Mouse (Mus musculus) limb, embryonic 15.5 days (tissue): ENCODE data around the gene Slc35f6. TPM values are rescaled to one million over a fixed set of nuclear protein-coding genes. Genes with fewer than 3 reads are reported as not detected.

Experiments used
- ATAC-seq: fragments of 200-750 bp; cut with Nextera tagmentation; 2 replicates; pipeline ENCODE4 v1.8.0; 2017; ENCODE audit warnings: low read depth, moderate TSS enrichment; ENCODE audit not compliant: insufficient number of reproducible peaks, low FRiP score, low TSS enrichment
- H3K27ac ChIP-seq: fragments of 300-500 bp; sonication (generic); 2 replicates; pipeline ENCODE4 v1.5.1; 2015; ENCODE audit warnings: moderate library complexity, mild to moderate bottlenecking, inconsistent platforms
- H3K27me3 ChIP-seq: fragments of 300-500 bp; sonication (generic); 2 replicates; pipeline ENCODE4 v1.6.1; 2015; ENCODE audit warnings: inconsistent platforms
- H3K36me3 ChIP-seq: fragments of 300-500 bp; sonication (generic); 2 replicates; pipeline ENCODE4 v1.6.1; 2015; ENCODE audit warnings: inconsistent platforms
- H3K4me1 ChIP-seq: fragments of 300-500 bp; sonication (generic); 2 replicates; pipeline ENCODE4 v1.6.1; 2015; ENCODE audit warnings: inconsistent platforms
- H3K4me2 ChIP-seq: fragments of 300-500 bp; sonication (generic); 2 replicates; pipeline ENCODE4 v1.6.1; 2015; ENCODE audit warnings: mild to moderate bottlenecking, inconsistent platforms
- H3K4me3 ChIP-seq: fragments of 300-500 bp; sonication (generic); 2 replicates; pipeline ENCODE4 v1.5.1; 2015; ENCODE audit warnings: mild to moderate bottlenecking, inconsistent platforms
- H3K9ac ChIP-seq: fragments of 300-500 bp; sonication (generic); 2 replicates; pipeline ENCODE4 v1.6.1; 2015; ENCODE audit warnings: inconsistent platforms
- H3K9me3 ChIP-seq: fragments of 300-500 bp; sonication (generic); 2 replicates; pipeline ENCODE4 v1.6.1; 2016; ENCODE audit warnings: inconsistent platforms
- WGBS: fragments of 180-500 bp; shearing (Covaris S2); methylation state at CpG from one replicate; pipeline ENCODE4 v1.1.7; 2015; 5-methylcytosine and 5-hydroxymethylcytosine counted together
- polyA plus RNA-seq: library from polyadenylated mRNA; unstranded; fragments of >200 nt; fragmentation: Nextera tagmentation; extraction: Ambion mirVana; gene quantifications from 2 replicates; pipeline ENCODE4 v1.2.1, GENCODE M21; 2015

Slc35f6 gene
- polyA plus RNA-seq, 1 experiment from 2014 or later, result 28.5 TPM

DNA sequence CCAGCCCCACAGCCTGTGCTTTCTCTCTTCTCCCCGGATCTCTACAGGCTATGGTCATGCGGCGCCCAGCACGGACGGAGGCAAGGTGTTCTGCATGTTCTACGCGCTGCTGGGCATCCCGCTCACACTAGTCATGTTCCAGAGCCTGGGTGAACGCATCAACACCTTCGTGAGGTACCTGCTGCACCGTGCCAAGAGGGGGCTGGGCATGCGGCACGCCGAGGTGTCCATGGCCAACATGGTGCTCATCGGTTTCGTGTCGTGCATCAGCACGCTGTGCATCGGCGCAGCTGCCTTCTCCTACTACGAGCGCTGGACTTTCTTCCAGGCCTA is 25.9 kb upstream of the Slc35f6 start:
- H3K27me3 ChIP-seq, result peaks cover 46% of the 10 kb centered on the region
- no peaks in the 10 kb centered on the region for H3K36me3 ChIP-seq
- peak overlapping the region; percentile 43 for H3K4me3 ChIP-seq
- no peak for ATAC-seq
- no peaks in the 10 kb centered on the region for H3K9me3 ChIP-seq
- H3K27ac ChIP-seq, result no peak overlapping the region
- H3K9ac ChIP-seq, result no peak overlapping the region
- WGBS, result 49% methylated on average over 22 of the region's 22 CpGs
- peak overlapping the region; percentile 88 for H3K4me2 ChIP-seq
- peaks cover 19% of the 10 kb centered on the region for H3K4me1 ChIP-seq

DNA sequence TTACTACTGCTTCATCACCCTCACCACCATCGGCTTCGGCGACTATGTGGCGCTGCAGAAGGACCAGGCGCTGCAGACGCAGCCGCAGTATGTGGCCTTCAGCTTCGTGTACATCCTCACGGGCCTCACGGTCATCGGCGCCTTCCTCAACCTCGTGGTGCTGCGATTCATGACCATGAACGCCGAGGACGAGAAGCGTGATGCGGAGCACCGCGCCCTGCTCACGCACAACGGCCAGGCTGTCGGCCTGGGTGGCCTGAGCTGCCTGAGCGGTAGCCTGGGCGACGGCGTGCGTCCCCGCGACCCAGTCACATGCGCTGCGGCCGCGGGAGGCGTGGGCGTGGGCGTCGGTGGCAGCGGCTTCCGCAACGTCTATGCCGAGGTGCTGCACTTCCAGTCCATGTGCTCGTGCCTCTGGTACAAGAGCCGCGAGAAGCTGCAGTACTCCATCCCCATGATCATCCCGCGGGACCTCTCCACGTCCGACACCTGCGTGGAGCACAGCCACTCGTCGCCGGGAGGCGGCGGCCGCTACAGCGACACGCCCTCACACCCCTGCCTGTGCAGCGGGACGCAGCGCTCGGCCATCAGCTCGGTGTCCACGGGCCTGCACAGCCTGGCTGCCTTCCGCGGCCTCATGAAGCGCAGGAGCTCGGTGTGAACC is 25.4 kb upstream of the Slc35f6 start:
- 0 out of 2 replicates have a peak, but pooled peaks have one; percentile 2 for ATAC-seq
- Histone ChIP-seq H3K4me2 (peak overlapping the region; percentile 88), H3K27me3 (peaks cover 46% of the 10 kb centered on the region), H3K36me3 (no peaks in the 10 kb centered on the region), H3K27ac (no peak overlapping the region), H3K9ac (peak overlapping the region; percentile 31; the same call in 1 of the 2 replicates), H3K4me3 (peak overlapping the region; percentile 43), H3K9me3 (no peaks in the 10 kb centered on the region), H3K4me1 (peaks cover 19% of the 10 kb centered on the region)
- WGBS, result 4% methylated on average over 69 of the region's 69 CpGs

DNA sequence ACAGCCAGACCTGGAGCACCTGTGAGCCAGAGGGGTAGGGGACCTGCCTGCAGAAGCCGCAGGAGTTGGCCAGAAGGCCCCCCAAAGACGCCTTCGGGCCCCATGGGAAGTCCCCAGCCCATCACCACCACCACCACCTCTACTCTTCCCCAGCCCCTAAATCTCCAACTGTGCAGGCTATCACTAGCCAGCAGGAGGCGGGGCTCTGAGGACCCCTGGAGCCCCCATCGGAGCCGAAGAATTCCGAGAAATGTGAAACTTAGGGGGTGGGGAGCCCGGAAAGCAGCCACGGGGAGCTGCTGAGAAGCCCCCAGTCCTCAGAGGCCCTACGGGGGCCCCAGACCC is 24.9 kb upstream of the Slc35f6 start:
- WGBS, result 3% methylated on average over 10 of the region's 10 CpGs
- 0 out of 2 replicates have a peak, but pooled peaks have one; percentile 7 for ATAC-seq
- Histone ChIP-seq H3K9ac (peak overlapping the region; percentile 31; the same call in 1 of the 2 replicates), H3K27ac (no peak overlapping the region), H3K4me3 (peak overlapping the region; percentile 43), H3K4me2 (peak overlapping the region; percentile 88), H3K27me3 (peaks cover 44% of the 10 kb centered on the region), H3K36me3 (no peaks in the 10 kb centered on the region), H3K9me3 (no peaks in the 10 kb centered on the region), H3K4me1 (peaks cover 19% of the 10 kb centered on the region)

DNA sequence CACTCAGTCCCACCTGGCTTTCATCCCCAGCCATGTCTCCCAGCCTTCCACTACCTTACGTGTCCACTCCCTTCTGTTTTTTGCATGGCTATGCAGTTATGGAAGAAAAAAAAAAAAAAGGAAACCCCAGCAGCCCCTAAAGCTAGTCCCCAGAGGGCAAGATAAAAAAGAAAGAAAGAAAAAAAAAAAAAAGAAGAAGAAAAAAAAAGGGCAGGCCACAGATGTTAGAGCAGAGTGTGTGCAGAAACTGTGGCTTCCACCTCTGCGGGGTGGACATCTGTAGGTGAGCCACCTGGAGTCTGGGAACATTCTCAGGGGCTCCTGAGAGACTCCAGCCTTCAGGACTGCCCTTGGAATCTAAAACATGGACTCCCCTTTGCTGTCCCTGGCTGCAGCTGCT is 24.4 kb upstream of the Slc35f6 start:
- no peaks in the 10 kb centered on the region for H3K36me3 ChIP-seq
- H3K9me3 ChIP-seq, result no peaks in the 10 kb centered on the region
- H3K4me1 ChIP-seq, result peaks cover 15% of the 10 kb centered on the region
- WGBS, result 46% methylated on average over 2 of the region's 2 CpGs
- no peak overlapping the region for H3K9ac ChIP-seq
- H3K4me2 ChIP-seq, result peak overlapping the region; percentile 88; the same call in 1 of the 2 replicates
- H3K4me3 ChIP-seq, result peak overlapping the region; percentile 43; the same call in 1 of the 2 replicates
- H3K27ac ChIP-seq, result no peak overlapping the region
- no peak for ATAC-seq
- H3K27me3 ChIP-seq, result peaks cover 38% of the 10 kb centered on the region

DNA sequence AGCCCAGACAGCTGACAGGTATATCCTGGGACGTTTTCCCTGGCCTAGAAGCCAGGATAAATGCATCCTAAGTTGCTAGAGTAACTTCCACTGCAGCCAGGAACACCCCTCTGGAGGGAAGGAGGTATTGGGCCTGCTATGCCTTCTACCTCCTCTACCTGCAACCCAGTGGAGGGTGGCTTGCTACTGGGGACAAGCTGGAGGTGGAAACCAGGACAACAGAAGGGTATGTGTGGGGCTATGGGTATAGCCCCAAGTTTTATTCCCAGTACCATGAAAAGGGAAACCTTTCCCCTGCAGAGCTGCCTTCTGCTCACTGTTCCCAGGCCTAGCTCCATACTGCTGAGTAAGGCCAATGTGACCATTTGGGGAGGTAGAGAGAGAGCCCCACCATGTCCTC is 23.4 kb upstream of the Slc35f6 start:
- no peak overlapping the region for H3K4me3 ChIP-seq
- H3K27ac ChIP-seq, result no peak overlapping the region

DNA sequence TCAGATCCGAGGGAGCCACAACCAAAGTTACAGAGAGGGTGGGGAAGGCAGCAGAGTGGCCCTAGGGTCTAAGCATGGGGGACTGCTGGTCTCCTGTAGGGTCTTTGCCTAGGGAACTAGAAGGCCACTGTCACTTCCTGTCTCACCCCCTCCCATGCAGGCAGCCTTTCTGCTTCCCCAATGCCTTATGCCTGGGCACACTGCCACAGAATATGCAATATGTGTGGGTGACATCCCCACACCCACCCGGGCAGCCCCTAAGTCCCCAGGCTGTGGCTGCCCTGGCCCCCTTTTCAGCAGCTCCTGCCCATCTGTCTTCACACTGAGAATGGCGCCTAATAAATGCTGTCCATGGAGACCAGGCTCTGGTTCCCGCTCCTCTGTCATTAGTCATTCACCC is 22.8 kb upstream of the Slc35f6 start:
- WGBS, result 35% methylated on average over 4 of the region's 4 CpGs
- no peak for ATAC-seq
- no peaks in the 10 kb centered on the region for H3K9me3 ChIP-seq
- no peak overlapping the region for H3K4me2 ChIP-seq
- no peak overlapping the region for H3K27ac ChIP-seq
- H3K9ac ChIP-seq, result no peak overlapping the region
- H3K4me1 ChIP-seq, result peaks cover 15% of the 10 kb centered on the region
- no peaks in the 10 kb centered on the region for H3K36me3 ChIP-seq
- no peak overlapping the region for H3K4me3 ChIP-seq
- peaks cover 32% of the 10 kb centered on the region for H3K27me3 ChIP-seq

More for the DNA sequence above, 23.4 kb upstream of the Slc35f6 start:
- 39% methylated on average over 1 of the region's 1 CpGs for WGBS
- Histone ChIP-seq H3K9me3 (no peaks in the 10 kb centered on the region), H3K4me1 (peaks cover 15% of the 10 kb centered on the region), H3K9ac (no peak overlapping the region), H3K27me3 (peaks cover 34% of the 10 kb centered on the region), H3K36me3 (no peaks in the 10 kb centered on the region), H3K4me2 (no peak overlapping the region)
- no peak for ATAC-seq

DNA sequence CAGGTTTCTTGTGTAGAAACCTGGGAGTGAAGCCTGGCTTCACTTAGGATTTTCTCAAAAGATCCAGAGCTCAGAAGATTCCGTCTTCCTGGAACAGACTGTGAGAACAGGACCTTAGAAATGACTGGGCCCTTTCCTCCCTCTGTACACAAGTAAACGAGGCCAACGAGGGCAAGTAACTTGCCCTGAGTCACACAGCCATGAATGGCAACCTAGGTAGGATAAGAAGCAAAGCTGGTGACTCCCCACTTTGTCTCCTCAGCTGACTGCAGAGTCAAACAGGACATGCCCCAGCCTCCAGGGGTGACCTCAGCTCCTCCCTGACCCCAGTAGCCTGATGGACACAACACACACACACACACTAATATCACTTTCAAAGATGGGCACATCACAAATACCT is 22.4 kb upstream of the Slc35f6 start:
- Histone ChIP-seq H3K4me3 (no peak overlapping the region), H3K27me3 (peaks cover 31% of the 10 kb centered on the region), H3K4me2 (no peak overlapping the region), H3K36me3 (no peaks in the 10 kb centered on the region), H3K9ac (no peak overlapping the region), H3K27ac (no peak overlapping the region), H3K9me3 (no peaks in the 10 kb centered on the region), H3K4me1 (peaks cover 15% of the 10 kb centered on the region)
- 59% methylated on average over 3 of the region's 3 CpGs for WGBS
- no peak for ATAC-seq

DNA sequence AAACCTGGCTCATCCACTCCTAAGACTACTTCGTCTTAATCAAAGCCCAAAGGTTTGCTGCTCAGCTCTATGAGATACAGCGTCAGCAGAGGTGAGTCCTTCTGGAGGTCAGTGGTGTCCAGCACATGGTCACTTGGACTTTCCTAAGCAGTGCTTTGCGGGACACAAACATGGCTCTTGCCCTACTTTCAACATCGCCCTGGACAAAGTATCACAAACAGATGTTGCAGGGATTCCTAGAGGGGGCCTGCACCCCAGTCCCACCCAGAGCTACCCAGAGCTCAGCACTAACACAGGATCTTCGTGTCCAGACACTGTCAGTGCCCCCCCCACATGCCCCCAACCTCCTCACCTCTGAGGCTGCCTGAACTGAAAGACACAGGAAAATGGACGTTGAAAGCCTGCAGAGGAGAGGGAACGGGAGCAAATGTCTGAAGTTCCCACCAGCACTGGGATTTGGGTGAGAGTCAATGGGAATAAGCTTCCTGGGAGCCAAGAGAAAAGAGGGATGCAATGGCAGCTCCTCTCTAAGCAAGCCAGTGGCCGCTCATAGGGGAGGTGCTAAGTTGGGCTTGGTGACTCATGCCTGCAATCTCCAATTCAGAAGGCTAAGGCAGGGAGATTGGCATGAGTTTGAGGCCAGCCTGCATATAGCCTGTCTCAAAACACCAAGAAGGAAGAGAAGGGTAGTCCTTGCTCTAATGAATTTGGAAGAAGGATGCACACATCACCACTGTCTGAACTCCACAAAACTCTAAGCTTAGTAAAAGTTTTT is 21.2 kb upstream of the Slc35f6 start:
- Histone ChIP-seq H3K27me3 (peaks cover 20% of the 10 kb centered on the region), H3K27ac (no peak overlapping the region), H3K9ac (no peak overlapping the region), H3K4me3 (no peak overlapping the region), H3K4me1 (peaks cover 15% of the 10 kb centered on the region), H3K36me3 (no peaks in the 10 kb centered on the region), H3K4me2 (no peak overlapping the region), H3K9me3 (no peaks in the 10 kb centered on the region)
- 74% methylated on average over 8 of the region's 8 CpGs for WGBS
- no peak for ATAC-seq

DNA sequence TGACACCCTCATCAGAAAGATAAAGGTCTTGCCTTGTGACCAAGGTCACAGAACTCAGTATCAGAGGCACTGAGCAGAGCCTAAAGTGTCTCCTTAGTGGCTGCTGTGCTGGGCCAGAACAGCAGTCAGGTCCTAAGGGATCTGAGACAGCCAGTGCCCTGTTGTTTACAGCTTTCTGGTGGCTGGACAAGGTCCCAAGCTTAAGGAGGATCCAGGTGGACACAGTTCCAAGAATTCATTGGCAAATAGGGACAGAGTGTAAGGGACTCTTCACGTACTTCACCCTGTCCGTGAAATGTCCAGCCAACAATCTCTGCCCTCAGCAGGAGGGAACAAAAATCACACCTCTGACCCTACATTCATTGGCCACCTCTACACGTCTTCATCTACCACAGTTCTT is 19.2 kb upstream of the Slc35f6 start:
- WGBS, result 78% methylated on average over 3 of the region's 3 CpGs
- Histone ChIP-seq H3K9ac (no peak overlapping the region), H3K4me1 (no peaks in the 10 kb centered on the region), H3K36me3 (no peaks in the 10 kb centered on the region), H3K4me3 (no peak overlapping the region), H3K9me3 (no peaks in the 10 kb centered on the region), H3K27me3 (peaks cover 5% of the 10 kb centered on the region; the same call in 1 of the 2 replicates), H3K4me2 (no peak overlapping the region), H3K27ac (no peak overlapping the region)
- ATAC-seq, result no peak

DNA sequence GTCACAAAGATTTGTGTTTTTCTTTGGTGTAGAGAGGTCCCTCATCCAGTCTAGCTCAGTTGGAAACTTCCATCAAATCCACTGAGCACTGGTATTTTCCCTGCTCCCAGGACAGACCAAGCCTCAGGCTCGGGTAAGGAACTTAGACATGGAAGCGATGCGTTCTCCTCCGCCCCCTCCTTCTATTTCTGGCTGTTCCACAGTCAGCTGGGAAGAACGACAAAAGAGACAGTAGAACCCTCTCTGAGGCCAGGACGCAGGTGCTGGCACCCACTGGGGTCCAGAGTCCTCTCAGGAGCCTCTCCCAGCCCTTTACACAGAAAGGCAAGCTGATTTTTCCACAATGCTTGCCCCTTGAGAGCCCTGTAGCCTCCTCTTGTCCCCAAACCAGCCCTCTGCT is 17.3 kb upstream of the Slc35f6 start:
- no peaks in the 10 kb centered on the region for H3K4me1 ChIP-seq
- no peak overlapping the region for H3K27ac ChIP-seq
- H3K9ac ChIP-seq, result no peak overlapping the region
- H3K36me3 ChIP-seq, result no peaks in the 10 kb centered on the region
- H3K4me3 ChIP-seq, result no peak overlapping the region
- H3K9me3 ChIP-seq, result no peaks in the 10 kb centered on the region
- ATAC-seq, result no peak
- WGBS, result 79% methylated on average over 6 of the region's 6 CpGs
- H3K4me2 ChIP-seq, result no peak overlapping the region
- no peaks in the 10 kb centered on the region for H3K27me3 ChIP-seq

DNA sequence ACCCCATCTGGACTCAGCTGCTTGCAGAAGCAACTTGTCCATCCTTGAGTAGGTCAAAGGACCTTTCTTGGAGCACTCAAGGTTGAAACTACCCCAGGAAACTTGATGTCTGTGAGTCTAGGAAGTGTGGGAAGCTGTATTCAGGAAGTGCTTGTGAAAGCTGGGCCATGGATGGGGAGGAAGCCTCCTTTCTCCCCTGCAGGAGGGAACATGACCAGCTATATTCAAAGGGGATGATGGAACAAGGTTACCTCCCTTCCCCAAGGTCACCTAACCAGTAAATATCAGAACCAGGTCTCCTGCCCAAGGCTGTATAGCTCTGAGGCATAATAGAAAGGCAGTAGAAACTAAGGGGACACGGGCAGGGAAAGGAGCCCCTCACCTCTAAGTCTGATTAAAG is 15.6 kb upstream of the Slc35f6 start:
- no peak overlapping the region for H3K27ac ChIP-seq
- WGBS, result 48% methylated on average over 1 of the region's 1 CpGs
- H3K4me1 ChIP-seq, result no peaks in the 10 kb centered on the region
- ATAC-seq, result no peak
- H3K4me2 ChIP-seq, result no peak overlapping the region
- H3K27me3 ChIP-seq, result no peaks in the 10 kb centered on the region
- H3K9me3 ChIP-seq, result no peaks in the 10 kb centered on the region
- no peaks in the 10 kb centered on the region for H3K36me3 ChIP-seq
- no peak overlapping the region for H3K4me3 ChIP-seq
- no peak overlapping the region for H3K9ac ChIP-seq

DNA sequence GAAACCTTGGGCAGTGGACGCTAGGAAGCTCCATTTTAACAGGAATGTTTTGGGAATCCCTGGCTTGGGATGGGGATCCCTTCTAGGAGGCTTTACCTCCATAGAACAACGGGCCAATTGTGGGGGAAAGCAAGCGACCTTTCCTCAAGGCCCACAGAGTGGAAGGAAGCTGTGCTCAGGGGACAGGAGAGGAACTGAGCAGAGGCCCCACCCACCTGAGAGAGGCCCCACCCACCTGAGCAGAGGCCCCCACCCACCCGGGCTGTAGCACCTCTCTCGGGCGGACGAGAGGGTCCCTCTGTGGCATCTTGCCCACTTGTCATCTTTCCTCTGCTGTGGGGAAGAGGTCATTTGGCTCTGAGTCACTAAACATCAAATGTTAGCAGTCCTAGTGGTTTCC is 10.7 kb upstream of the Slc35f6 start:
- Histone ChIP-seq H3K4me1 (no peaks in the 10 kb centered on the region), H3K4me3 (no peak overlapping the region), H3K27ac (no peak overlapping the region), H3K27me3 (no peaks in the 10 kb centered on the region), H3K36me3 (no peaks in the 10 kb centered on the region), H3K9ac (no peak overlapping the region), H3K4me2 (no peak overlapping the region), H3K9me3 (no peaks in the 10 kb centered on the region)
- ATAC-seq, result no peak
- WGBS, result 43% methylated on average over 7 of the region's 7 CpGs
